Mouse (Mus musculus) left cerebral cortex, postnatal 14 days (tissue): ENCODE results near the gene Sertad1. TPM values are rescaled to one million over a fixed set of nuclear protein-coding genes. Genes with fewer than 3 reads are reported as not detected.

Source experiments
- DNase-seq, 2 experiments: peaks; one replicate each; pipeline ENCODE4 v3.0.0; 2021 to 2022; ENCODE audit warnings: low spot score in 2 of 2, mixed read lengths in 1 of 2
- intact Hi-C: fragments of 180-260 bp; cut with DNase I; formaldehyde crosslinking; loops from one replicate; pipeline ENCODE4 v1.15.1; 2025
- total RNA-seq, 2 experiments: library from RNA; stranded (reverse); gene quantifications; 2 replicates each; pipeline ENCODE4 v1.2.3; 2021

Sertad1 gene
- total RNA-seq, 2 experiments from 2014 or later, result 8.7 to 12.9 TPM

- DNase-seq, result no peak
- intact Hi-C loops, result loop anchor here (2.0 kb wide), 1 partner anchor 23 kb away; no protein-coding TSS in a partner anchor
Observed at GRCm38 (mm10) chr7:27471390-27472120, 15.2 kb upstream of the Sertad1 start.

- intact Hi-C loops, result loop anchor here (2.0 kb wide), 1 partner anchor 24 kb away; no protein-coding TSS in a partner anchor
- no peak for DNase-seq
Observed at GRCm38 (mm10) chr7:27472596-27472995, 14.1 kb upstream of the Sertad1 start.

GRCm38 (mm10) chr7:27473156-27473834 lies 13.4 kb upstream of the Sertad1 start, which contains the start of gene Sertad3:
Sertad3 (plus strand) TSS chr7:27473768.
- peak; percentile 98 for DNase-seq

GRCm38 (mm10) chr7:27473835-27474489 lies 12.7 kb upstream of the Sertad1 start:
- intact Hi-C loops, result loop anchor here (2.0 kb wide), 1 partner anchor 25 kb away; no protein-coding TSS in a partner anchor
- DNase-seq, result peak in 1 of 2 experiments; percentile 8

More at GRCm38 (mm10) chr7:27473156-27473834, 13.4 kb upstream of the Sertad1 start, which contains the start of gene Sertad3:
- intact Hi-C loops, result loop anchor here (2.0 kb wide), 1 partner anchor 24 kb away; no protein-coding TSS in a partner anchor

GRCm38 (mm10) chr7:27474490-27474954 lies 12.2 kb upstream of the Sertad1 start:
- intact Hi-C loops, result no loop called here
- peak; percentile 96 to 97 for DNase-seq

GRCm38 (mm10) chr7:27475596-27475995 lies 11.1 kb upstream of the Sertad1 start:
- intact Hi-C loops, result no loop called here

GRCm38 (mm10) chr7:27476098-27476635 lies 10.5 kb upstream of the Sertad1 start:
- intact Hi-C loops, result no loop called here
- no peak for DNase-seq

More at GRCm38 (mm10) chr7:27475596-27475995, 11.1 kb upstream of the Sertad1 start:
- no peak for DNase-seq

- no peak for DNase-seq
- intact Hi-C loops, result no loop called here
Observed at GRCm38 (mm10) chr7:27478561-27478960, 8.1 kb upstream of the Sertad1 start.

GRCm38 (mm10) chr7:27479750-27480149 lies 7.0 kb upstream of the Sertad1 start:
- DNase-seq, result no peak
- intact Hi-C loops, result no loop called here

GRCm38 (mm10) chr7:27480506-27480905 lies 6.2 kb upstream of the Sertad1 start:
- no peak for DNase-seq
- intact Hi-C loops, result no loop called here

- DNase-seq, result no peak
- intact Hi-C loops, result no loop called here
Observed at GRCm38 (mm10) chr7:27480927-27481626, 5.6 kb upstream of the Sertad1 start.

GRCm38 (mm10) chr7:27481627-27481969 lies 5.1 kb upstream of the Sertad1 start:
- intact Hi-C loops, result no loop called here
- peak; percentile 51 to 54 for DNase-seq

- intact Hi-C loops, result no loop called here
Observed at GRCm38 (mm10) chr7:27483860-27484259, 2.9 kb upstream of the Sertad1 start.

GRCm38 (mm10) chr7:27486102-27486769 lies 474 bp upstream of the Sertad1 start:
- intact Hi-C loops, result no loop called here
- DNase-seq, result no peak

More at GRCm38 (mm10) chr7:27483860-27484259, 2.9 kb upstream of the Sertad1 start:
- no peak for DNase-seq

- intact Hi-C loops, result no loop called here
Observed at GRCm38 (mm10) chr7:27487740-27488268, 1.1 kb downstream of the Sertad1 start.

GRCm38 (mm10) chr7:27489270-27489869 lies 2.7 kb downstream of the Sertad1 start:
- no peak for DNase-seq
- intact Hi-C loops, result no loop called here

More at GRCm38 (mm10) chr7:27487740-27488268, 1.1 kb downstream of the Sertad1 start:
- peak; percentile 59 to 79 for DNase-seq

- DNase-seq, result peak in 1 of 2 experiments; percentile 66
- intact Hi-C loops, result no loop called here
Observed at GRCm38 (mm10) chr7:27490227-27490542, 3.5 kb downstream of the Sertad1 start.
